Mouse (Mus musculus) ovary, postnatal 36 days (tissue): ENCODE data around the gene Zfp865.
"Not testable (repeated sequence)": the region's sequence is repeated elsewhere in the genome, so short reads cannot be mapped to it uniquely, and the experiment has no call there.

Source experiments
- DNase-seq: peaks from one replicate; pipeline ENCODE4 v3.0.0; 2022; ENCODE audit warnings: low spot score, mixed read lengths

Gene Zfp865

DNA sequence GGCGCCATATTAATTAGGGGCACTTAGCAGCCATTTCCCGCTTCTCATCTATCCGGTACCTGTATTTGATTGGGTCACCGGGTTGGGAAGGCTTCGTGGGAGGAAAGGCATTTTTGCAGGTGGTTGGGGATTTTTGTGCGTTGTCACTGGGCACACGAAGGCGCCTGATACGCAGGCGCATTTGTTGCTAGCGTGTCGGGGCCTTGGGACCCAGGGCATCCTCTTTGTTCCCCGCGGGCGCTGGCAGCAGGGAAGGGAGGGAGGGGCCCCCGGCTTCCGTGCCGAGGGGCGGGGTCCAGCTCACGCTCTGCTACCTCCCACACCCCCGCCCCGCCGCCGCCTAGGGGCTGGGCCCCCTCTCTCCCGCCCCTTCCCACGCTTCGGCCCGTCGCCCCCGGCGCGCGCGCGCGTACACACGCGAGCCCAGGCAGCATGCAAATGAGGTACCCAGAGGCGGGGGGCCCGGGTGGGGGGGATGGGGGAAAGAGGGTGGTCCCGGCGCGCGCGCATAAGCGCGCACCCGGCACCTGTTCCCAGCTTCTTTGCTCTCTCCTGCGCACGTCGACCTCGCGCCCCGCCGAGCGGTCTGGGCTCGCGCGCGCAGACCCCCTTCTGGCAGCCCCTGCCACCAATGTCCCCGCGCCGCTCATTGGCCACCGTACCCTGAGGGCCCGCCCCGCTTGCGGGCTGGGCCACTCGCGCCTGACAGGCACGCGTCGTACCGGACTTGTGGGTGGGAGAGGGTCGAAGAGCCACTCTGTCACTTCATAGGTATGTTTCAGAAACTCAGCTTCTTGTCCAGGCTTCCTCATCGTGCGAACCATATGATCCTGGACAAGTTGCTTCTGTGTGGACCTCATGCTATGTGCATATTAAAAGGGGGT, 4.8 kb upstream of the Zfp865 start, which contains the start of gene Gm44973:
TSS of gene Gm44973 (plus strand) at position 379 of the 884 bp plus-strand sequence.
- DNase-seq, result peak; percentile 95

DNA sequence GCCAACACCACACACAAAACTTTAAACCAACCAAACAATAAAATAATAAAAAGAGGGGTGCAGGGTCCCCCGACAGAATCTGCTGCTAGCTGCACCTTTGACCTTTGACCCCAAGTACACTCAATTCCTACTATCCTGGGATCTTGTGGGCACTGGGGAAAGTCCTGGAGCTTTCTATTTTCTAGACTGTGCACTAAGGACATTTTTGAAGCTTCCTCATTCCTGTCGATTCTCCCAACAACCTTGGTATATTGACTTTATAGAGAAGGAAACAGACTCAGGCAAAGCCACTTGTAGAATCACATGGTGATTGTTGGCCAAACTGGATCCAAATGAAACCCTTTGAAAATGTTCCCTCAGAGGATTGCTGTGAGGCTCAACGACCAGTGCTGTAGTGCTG, 4.1 kb upstream of the Zfp865 start:
- DNase-seq, result no peak

DNA sequence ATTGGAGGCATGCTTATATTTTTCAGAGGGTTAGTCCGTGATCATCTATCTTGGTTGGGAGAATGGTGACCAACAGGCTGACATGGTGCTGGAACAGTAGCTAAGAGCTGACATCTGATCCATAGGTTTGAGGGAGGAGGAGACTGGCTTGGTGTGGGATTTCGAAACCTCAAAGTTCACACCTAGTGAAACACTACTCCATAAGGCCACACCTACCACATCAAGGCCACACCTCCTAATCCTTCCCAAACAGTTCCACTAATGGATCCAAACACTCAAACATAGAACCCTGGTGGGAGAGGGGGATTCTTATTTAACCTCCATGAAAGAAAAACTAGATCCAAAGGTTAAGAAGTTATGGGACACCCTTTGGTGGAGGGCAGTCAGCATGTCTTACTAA, 3.3 kb upstream of the Zfp865 start:
- no peak for DNase-seq

DNA sequence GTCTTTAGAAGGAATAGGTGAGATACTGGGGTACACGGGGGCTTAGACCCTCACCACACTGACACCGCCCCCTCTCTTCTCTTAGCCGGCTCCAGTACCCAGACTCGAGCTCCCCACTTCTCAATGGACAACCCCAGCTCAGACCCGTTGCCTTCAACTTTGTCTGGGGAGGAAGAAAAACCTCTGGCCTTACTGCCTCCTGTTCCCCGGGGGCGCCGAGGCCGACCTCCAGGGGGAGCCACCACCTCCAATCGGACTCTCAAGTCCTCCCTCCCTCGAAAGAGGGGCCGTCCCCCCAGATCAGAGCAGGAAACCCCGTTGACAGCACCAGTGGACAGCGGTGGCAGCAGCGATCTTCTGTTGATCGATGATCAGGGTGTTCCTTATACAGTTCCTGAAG, 2.8 kb upstream of the Zfp865 start:
- DNase-seq, result no peak

DNA sequence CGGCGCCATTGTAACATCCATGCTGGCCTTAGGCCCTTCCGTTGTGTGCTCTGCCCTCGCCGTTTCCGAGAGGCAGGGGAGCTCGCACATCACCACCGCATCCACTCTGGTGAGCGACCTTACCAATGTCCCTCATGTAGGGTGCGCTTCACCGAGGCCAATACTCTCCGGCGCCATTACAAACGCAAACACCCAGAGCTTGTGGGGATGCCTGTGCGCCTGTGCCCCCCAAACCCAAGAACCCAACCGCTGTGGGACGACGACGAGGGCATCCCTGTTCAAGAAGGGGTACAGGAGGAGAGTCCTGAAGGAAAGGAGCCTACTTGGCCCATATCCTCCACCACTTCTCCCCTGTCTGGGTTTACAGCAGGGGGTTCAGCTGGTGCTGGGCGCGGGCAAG, 2.2 kb upstream of the Zfp865 start:
- no peak for DNase-seq

DNA sequence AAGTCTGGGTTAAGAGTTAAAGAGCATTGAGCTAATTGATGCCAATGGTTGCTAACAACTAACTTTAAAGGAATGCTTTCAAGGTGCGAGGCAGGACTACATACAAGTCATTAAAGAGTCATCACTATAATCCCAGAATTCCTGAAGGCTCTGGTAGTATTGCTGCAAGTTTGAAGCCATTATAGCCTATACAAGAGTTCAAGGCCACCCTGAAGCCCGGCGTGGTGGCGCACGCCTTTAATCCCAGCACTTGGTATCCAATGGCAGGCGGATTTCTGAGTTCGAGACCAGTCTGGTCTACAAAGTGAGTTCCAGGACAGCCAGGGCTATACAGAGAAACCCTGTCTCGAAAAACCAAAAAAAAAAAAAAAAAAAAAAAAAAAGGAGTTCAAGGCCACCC, 600 bp upstream of the Zfp865 start:
- not testable (repeated sequence) for DNase-seq

DNA sequence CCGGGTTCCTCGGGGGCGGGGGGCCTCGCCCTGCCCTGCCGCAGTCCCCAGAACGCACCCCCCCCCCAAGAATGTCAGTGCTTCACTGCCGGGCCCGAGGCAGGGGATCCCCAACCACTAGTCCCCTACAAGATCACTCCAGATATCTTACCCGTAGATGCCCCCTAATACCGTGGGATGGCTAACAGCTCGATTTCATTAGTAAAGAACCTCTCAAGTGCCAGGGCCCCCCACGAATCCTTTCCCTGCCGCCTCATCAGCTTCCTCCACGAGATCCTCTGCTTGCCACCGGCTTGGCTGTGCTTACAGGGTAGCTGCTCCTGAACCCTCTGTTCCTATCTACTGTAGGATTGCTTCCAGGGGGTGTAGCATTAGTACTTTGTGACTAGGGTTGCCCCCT, 509 bp downstream of the Zfp865 start:
- DNase-seq, result no peak

DNA sequence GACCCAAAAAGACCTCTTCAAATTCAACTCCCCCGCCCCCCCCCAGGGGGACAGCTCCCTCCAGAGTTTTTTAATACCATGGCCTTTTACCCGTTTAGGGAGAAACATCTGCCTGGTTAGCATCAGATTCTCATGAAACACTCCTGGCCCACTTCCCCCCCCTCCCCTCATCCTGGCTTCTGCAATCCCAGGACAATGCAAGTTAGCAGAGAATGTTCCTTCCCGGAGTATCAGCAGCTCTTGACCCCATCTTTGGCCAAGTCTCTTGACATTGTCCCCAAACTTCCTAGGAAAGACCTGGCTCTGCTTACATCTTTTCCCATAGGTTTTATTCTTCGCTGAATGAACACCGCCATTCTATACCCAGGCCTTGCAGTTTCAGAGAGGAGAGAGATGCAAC, 1.0 kb downstream of the Zfp865 start:
- no peak for DNase-seq

DNA sequence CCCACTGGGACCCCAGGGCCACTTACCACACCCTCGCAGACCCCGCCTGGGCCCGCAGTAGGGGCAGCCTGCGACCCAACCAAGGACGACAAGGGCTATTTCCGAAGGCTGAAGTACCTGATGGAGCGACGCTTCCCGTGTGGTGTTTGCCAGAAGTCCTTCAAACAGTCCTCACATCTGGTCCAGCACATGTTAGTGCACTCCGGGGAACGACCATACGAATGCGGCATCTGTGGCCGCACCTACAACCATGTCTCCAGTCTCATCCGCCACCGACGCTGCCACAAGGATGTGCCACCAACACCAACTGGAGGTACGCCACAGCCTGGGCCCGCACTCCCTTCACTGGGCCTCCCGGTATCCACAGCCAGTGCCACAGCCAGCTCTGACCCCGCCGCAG, 9.4 kb downstream of the Zfp865 start:
- DNase-seq, result no peak

DNA sequence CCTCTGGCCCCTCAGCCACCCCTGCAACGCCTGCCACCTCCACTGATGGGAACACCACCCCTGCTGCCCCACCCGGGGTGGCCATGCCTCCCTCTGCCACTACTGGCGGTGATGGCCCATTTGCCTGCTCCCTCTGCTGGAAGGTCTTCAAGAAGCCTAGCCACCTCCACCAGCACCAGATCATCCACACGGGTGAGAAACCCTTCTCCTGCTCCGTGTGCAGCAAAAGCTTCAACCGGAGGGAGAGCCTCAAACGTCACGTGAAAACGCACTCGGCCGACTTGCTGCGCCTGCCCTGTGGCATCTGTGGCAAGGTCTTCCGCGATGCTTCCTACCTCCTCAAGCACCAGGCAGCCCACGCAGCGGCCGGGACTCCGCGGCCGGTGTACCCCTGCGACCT, 9.8 kb downstream of the Zfp865 start:
- DNase-seq, result no peak

DNA sequence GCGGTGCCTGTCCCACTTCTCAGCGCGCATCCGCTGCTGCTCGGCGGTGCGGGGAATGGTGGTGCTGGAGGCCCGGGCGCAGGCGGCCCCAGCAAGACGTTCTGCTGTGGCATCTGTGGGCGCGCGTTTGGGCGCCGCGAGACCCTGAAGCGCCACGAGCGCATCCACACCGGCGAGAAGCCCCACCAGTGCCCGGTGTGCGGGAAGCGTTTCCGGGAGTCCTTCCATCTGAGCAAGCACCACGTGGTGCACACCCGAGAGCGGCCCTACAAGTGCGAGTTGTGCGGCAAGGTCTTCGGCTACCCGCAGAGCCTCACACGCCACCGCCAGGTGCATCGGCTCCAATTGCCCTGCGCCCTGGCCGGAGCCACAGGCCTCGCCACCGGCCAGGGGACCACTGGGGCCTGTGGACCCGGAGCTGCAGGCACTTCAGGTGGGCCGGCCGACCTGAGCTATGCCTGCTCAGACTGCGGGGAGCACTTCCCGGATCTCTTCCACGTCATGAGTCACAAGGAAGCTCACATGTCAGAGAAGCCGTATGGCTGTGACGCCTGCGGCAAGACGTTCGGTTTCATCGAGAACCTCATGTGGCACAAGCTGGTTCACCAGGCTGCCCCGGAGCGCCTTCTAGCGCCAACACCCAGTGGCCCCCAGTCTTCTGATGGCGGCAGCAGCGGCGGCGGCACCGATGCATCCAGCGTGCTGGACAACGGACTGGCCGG, 10.5 kb downstream of the Zfp865 start:
- no peak for DNase-seq

DNA sequence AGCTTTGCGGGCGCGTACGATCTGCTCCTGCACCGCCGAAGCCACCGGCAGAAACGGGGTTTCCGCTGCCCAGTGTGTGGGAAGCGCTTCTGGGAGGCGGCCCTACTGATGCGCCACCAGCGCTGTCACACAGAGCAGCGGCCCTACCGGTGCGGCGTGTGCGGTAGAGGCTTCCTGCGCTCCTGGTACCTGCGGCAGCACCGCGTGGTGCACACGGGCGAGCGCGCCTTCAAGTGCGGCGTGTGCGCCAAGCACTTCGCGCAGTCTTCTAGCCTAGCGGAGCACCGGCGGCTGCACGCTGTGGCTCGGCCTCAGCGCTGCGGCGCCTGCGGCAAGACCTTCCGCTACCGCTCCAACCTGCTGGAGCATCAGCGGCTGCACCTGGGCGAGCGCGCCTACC, 11.3 kb downstream of the Zfp865 start:
- DNase-seq, result no peak

DNA sequence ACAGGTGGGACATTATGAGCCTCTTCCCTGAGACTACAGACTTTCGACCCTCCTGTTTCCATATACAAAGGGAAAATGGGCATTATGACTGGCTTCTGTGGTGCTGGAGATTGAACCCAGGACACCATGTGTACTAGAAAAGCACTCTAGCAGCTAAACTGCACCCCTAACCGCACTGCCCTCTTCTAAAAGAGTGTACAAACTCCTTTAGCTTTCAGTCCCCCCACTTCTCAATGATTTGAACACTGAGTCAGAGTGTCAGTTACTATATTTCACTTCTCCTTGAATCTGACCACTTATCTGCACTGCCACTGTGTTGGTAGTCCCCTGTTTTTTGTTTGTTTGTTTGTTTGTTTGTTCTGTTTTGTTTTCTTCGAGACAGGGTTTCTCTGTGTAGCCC, 13.6 kb downstream of the Zfp865 start, which contains the start of gene 4632433K11Rik:
TSS of gene 4632433K11Rik (plus strand) at position 301 of the 400 bp plus-strand sequence.
- DNase-seq, result no peak

DNA sequence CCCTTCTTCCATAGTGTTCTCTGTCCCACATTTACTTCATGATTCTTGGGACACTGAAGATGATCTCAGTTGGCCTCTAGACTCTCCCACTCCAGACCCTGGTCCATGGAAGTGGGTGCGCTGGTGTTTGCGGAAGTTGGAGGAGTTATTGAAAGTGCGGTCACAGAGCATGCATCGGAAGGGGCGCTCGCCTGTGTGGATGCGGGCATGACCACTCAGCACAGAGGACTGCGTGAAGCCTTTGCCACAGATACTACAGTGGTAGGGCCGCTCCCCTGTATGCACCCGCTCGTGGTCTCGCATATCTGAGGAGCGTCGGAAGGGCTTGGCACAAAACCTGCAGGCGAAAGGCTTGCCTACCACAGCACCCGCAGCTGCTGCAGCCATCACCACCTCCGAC, 15.5 kb downstream of the Zfp865 start:
- DNase-seq, result no peak

DNA sequence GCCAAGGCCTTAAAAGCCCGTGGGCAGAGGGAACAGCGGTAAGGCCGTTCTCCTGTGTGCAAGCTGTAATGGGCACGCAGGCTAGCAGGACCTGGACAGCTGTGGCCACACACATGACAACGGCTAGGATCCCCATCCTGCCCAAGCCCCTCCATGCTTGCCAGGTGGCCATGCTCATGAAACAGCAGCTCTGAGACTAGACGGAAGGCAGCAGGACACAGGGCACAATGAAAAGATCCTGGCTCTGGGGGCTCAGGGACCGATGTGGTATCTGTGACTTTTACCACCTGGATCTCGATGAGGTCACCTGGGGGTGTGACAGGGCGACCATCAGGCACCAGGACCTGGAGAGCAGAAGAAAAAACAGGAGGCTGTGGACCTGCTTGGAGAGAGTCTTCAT, 16.0 kb downstream of the Zfp865 start:
- DNase-seq, result no peak

DNA sequence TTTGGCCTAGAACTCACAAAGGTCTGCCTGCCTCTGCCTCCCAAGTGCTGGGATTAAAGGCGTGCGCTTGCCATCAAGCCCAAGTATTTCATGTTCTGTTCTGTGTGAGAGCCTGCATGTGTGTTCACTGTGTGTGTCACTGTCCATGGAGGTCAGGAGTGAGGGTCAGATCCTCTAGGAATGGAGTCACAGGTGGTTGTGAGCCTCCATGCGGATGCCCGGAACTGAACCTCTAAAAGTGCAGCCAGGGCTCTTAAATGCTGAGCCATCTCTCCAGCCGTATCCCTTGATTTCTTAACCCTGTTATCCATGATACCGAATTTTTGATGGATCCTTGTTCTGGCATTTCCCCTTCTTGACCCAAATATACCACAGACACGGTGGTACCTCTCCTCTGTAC, 16.9 kb downstream of the Zfp865 start:
- DNase-seq, result no peak

DNA sequence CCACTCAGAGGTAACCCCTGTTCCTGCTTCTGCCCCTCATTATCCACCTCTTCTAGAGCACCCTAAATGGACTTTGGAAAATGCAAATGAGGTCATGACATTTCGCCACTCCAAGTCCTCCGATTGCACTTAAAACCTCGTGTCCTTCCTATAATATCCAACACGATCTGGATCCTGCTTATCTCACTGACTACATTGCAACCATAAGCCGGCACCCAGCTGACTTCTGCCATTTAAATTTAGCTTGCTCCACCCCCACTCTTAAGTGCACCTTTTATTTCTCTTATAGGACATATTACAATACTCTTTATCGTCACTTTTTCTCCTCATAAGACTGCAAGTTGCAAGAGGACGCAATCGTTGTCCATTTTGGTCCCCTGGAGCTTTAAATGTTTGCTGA, 17.3 kb downstream of the Zfp865 start:
- no peak for DNase-seq

DNA sequence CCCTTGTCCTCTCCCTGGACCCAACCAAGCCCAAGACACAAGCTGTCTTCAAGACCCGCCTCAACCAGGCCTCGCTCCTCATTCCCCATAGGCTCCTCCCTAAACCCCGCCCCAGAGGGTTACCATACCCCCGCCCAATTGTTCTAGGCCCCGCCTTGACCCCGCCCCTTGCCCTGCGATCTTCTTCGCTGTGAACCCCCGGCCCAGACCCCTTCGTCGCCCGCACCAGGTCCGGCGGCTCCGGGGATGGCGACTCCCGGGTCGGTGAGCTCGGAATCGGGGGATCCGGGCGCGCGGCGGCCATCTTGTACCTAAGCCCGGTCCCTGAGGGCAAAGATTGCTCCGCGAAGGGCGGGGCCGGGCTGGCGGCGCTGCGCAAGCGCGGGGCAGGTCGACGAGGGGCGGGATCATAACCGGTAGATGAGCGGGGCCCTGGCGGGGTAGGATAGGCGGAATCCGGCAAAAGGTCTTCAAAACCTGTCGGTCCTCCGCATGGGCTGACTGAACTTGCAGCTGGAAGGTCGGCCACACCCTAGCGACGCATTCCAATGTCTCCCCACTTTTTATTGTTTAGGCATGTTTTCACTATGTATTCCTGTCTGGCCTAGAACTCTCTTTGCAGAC, 18.0 kb downstream of the Zfp865 start, which contains the start of gene Zfp784:
TSS of gene Zfp784 (minus strand) at position 338 of the 624 bp plus-strand sequence.
- DNase-seq, result peak; percentile 94

DNA sequence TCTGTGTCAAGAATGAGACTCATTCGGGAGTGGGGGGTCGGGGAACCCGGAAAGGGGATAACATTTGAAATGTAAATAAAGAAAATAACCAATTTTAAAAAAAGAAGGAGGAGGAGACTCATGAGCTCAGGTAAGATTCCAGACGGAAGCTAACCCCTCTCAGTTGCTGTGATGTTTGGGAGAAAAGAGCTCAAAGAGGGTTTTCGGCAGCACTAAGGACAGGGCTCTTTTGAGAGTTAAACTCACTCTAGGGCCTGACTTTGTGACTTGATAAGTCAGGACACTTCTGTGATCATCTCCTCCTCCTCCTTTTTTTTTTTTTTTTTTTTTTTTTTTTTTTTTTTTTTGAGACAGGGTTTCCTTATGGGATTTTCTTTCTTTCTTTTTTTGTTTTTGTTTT, 18.8 kb downstream of the Zfp865 start:
- DNase-seq, result no peak

DNA sequence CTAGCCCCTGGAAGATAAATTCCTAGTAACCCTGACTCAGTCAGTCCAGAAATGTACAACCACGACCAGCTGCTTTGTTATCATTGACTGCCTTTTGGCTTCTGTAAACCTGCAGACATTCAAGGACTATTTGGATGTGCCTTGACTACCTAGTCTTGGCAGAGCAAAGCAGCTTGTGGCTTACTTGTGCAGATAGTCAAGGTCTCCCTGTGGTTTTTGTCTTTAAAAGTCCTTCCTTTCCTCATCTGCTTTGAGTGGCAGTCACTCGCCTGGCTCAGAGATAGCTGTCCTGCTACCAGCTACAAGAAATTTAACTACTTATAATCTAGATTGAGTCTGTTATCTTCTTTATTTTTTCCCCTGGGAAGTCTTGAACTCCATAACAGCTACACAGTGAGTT, 24.8 kb downstream of the Zfp865 start:
- no peak for DNase-seq

DNA sequence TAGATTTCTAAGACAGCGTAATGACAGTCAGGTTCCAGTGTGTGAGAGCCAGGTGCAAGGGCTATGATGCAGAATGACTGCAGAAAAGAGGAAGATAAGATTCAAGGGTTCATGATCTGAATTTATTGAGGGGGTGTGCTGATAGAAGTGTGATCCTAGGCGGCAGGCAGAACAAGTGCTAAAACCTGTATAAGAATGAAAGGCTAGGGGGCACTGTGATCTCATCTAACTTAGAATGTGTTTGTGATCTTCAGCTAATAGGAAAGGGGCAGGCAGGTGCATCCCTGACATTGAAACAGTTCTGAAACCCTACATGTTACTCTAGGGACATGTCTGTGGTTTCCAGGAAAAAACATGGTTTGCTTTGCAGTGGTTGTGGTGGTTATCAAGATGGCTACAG, 25.9 kb downstream of the Zfp865 start:
- no peak for DNase-seq

DNA sequence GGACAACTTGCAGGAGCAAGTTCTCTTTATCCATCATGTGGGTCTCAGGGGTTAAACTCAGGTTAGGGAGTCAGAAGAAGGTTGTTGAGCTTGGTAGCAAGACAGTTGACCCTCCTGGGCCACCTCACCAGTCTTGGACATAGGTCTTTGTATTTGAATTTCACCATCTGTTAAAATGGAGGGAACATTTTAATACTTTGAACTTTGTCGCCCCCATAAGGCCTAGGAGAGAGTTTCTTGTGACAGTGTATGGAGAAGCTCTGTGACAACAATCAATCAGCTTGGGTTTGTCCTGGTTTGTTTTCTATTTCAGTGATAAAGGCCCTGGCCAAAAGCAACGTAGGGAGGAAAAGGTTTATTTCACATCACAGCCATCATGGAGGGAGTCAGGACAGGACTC, 27.1 kb downstream of the Zfp865 start:
- DNase-seq, result no peak
